In the genomic region with DNA sequence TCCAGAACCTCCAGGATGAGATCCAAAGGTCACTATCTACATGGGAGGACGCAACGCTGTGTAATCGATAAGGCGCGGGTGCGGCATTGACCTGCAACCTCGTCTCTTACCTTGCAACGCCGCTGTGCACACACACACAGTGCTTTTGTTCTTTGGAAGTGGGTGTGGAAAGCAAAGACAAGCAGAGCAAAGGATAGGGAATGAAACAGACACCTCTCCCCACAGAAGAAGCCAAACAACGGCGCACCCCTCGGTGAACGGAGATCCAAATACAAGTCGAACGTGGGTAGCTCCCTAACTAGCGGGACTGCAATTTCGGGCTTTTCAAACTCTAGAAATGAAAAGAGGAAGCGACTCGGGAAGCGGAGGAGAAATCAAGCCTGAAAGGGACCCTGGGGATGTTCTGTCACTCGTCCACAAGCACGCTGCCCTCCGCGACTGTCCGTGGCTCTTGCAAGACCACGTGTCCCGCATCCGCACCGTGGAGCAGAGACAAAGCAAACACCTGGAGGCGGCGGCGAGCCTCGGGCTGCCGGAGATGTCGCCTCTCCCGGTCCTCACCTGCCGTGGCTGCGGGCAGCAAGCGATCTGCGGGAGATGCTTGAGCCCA, we compare ENCODE assay signal across 8 mouse cellular contexts. TPM values are rescaled to one million over a fixed set of nuclear protein-coding genes. Genes with fewer than 3 reads are reported as not detected.
A peak's percentile ranks its signal among the peaks of the same experiment; 100 is the strongest.
DNase-seq lines count a peak whose midpoint lies in the region; ATAC-seq and TF ChIP-seq lines count a peak whose summit lies in the region.

No protein-coding gene starts in this region.

- H3K27me3 ChIP-seq in embryonic facial prominence, embryonic 14.5 days (replicated peaks; ENCODE audit: control insufficient read depth, insufficient read depth, low read length) = no peaks in the 10 kb centered on the region
- H3K27me3 ChIP-seq in limb, embryonic 13.5 days = no peaks in the 10 kb centered on the region
- H3K27me3 ChIP-seq in midbrain, postnatal 0 days (ENCODE audit: insufficient read depth, low read length) = no peaks in the 10 kb centered on the region

- peak overlapping the region; percentile 62 for H3K4me2 ChIP-seq in embryonic facial prominence, embryonic 14.5 days (ENCODE audit: low read depth, low read length)
- H3K4me2 ChIP-seq in limb, embryonic 13.5 days (replicated peaks) = peak overlapping the region; percentile 79
- peak overlapping the region; percentile 56 for H3K4me2 ChIP-seq in midbrain, postnatal 0 days (ENCODE audit: low read depth, low read length, poor library complexity, severe bottlenecking)

- no peaks in the 10 kb centered on the region for H3K9me3 ChIP-seq in embryonic facial prominence, embryonic 14.5 days (ENCODE audit: control insufficient read depth, low read length)
- no peaks in the 10 kb centered on the region for H3K9me3 ChIP-seq in limb, embryonic 13.5 days
- H3K9me3 ChIP-seq in midbrain, postnatal 0 days (ENCODE audit: low read length) = no peaks in the 10 kb centered on the region

- peak; percentile 26 for DNase-seq in kidney, adult 11 months
- no peak for DNase-seq in kidney, postnatal 10 days
- DNase-seq in R1 (ENCODE audit: low read depth, low spot score) = peak; percentile 75
- DNase-seq in embryonic facial prominence, embryonic 14.5 days (ENCODE audit: low spot score) = no peak
- DNase-seq in midbrain, postnatal 0 days (ENCODE audit: low spot score) = peak; percentile 55
- peak; percentile 15 for DNase-seq in urinary bladder, postnatal 10 days (ENCODE audit: low spot score)

- TF ChIP-seq CTCF in midbrain, postnatal 0 days (IDR thresholded peaks at IDR 0.05) = no peak

- H3K9ac ChIP-seq in embryonic facial prominence, embryonic 14.5 days (ENCODE audit: low read depth, low read length) = peak overlapping the region; percentile 86
- peak overlapping the region; percentile 88 for H3K9ac ChIP-seq in limb, embryonic 13.5 days
- peak overlapping the region; percentile 94 for H3K9ac ChIP-seq in midbrain, postnatal 0 days (replicated peaks; ENCODE audit: low read length, poor library complexity, severe bottlenecking)

- no peaks in the 10 kb centered on the region for H3K36me3 ChIP-seq in embryonic facial prominence, embryonic 14.5 days (ENCODE audit: control insufficient read depth, insufficient read depth, low read length)
- H3K36me3 ChIP-seq in limb, embryonic 13.5 days = no peaks in the 10 kb centered on the region
- H3K36me3 ChIP-seq in midbrain, postnatal 0 days (ENCODE audit: insufficient read depth, low read length) = no peaks in the 10 kb centered on the region

- H3K4me3 ChIP-seq in embryonic facial prominence, embryonic 14.5 days (ENCODE audit: low read depth, low read length) = peak overlapping the region; percentile 80
- peak overlapping the region; percentile 93 for H3K4me3 ChIP-seq in limb, embryonic 13.5 days
- peak overlapping the region; percentile 98 for H3K4me3 ChIP-seq in midbrain, postnatal 0 days (ENCODE audit: low read depth, low read length)

- ATAC-seq in embryonic facial prominence, embryonic 14.5 days (ENCODE audit: low read depth) = peak; percentile 51
- ATAC-seq in hematopoietic stem cell, adult 5-6 weeks (replicated peaks in 1 of 2; ENCODE audit: insufficient read depth in 1 of 2, low FRiP score in 2 of 2, low TSS enrichment in 1 of 2, low read depth in 1 of 2, poor library complexity in 2 of 2, severe bottlenecking in 2 of 2) = peak; percentile 40 to 44
- ATAC-seq in limb, embryonic 13.5 days (ENCODE audit: low FRiP score, low read depth) = peak; percentile 70
- ATAC-seq in midbrain, postnatal 0 days (ENCODE audit: low FRiP score) = peak; percentile 76

- H3K27ac ChIP-seq in embryonic facial prominence, embryonic 14.5 days (replicated peaks; ENCODE audit: low read depth, low read length) = peak overlapping the region; percentile 73; the same call in 1 of the 2 replicates
- H3K27ac ChIP-seq in limb, embryonic 13.5 days = peak overlapping the region; percentile 74; the same call in 1 of the 2 replicates
- peak overlapping the region; percentile 79 for H3K27ac ChIP-seq in midbrain, postnatal 0 days (ENCODE audit: low read depth, low read length)

- peaks cover 9% of the 10 kb centered on the region for H3K4me1 ChIP-seq in embryonic facial prominence, embryonic 14.5 days (ENCODE audit: control insufficient read depth, insufficient read depth, low read length)
- peaks cover 20% of the 10 kb centered on the region for H3K4me1 ChIP-seq in limb, embryonic 13.5 days
- peaks cover 16% of the 10 kb centered on the region; the same call in 1 of the 2 replicates for H3K4me1 ChIP-seq in midbrain, postnatal 0 days (ENCODE audit: insufficient read depth, low read length)

- under 1% methylated on average over 35 of the region's 40 CpGs for WGBS in embryonic facial prominence, embryonic 14.5 days
- under 1% methylated on average over 40 of the region's 40 CpGs for whole genome bisulfite sequencing in limb, embryonic 13.5 days
- WGBS in midbrain, postnatal 0 days = 0% methylated on average over 40 of the region's 40 CpGs

RNA-seq across cellular contexts. Expression of gene Gin1, which starts 0.6 kb away (rescaled TPM):
- 12.1 and 12.6 TPM in 2 replicates for polyA plus RNA-seq in embryonic facial prominence, embryonic 14.5 days (2014; fragmentation: Nextera tagmentation; extraction: Ambion mirVana)
- total RNA-seq in hematopoietic stem cell, adult 5-6 weeks (2017) = 15.3 and 17.8 TPM in 2 replicates
- polyA plus RNA-seq in limb, embryonic 13.5 days (2015; fragmentation: Nextera tagmentation; extraction: Ambion mirVana) = 18.7 TPM in 2 replicates
- total RNA-seq in midbrain, postnatal 0 days (2014; rRNA removed) = 2.2 and 8.6 TPM in 2 replicates
- 11.2 and 13.1 TPM in 2 replicates for polyA plus RNA-seq in midbrain, postnatal 0 days (2015; fragmentation: Nextera tagmentation; extraction: Ambion mirVana)

RNA-seq across cellular contexts. Expression of gene Ppip5k2, which starts 0.8 kb away (rescaled TPM):
- 24.0 and 28.3 TPM in 2 replicates for polyA plus RNA-seq in embryonic facial prominence, embryonic 14.5 days (2014; fragmentation: Nextera tagmentation; extraction: Ambion mirVana)
- 67.0 and 70.0 TPM in 2 replicates for total RNA-seq in hematopoietic stem cell, adult 5-6 weeks (2017)
- 34.0 and 34.2 TPM in 2 replicates for polyA plus RNA-seq in limb, embryonic 13.5 days (2015; fragmentation: Nextera tagmentation; extraction: Ambion mirVana)
- total RNA-seq in midbrain, postnatal 0 days (2014; rRNA removed) = 56.0 and 66.2 TPM in 2 replicates
- 32.8 and 37.0 TPM in 2 replicates for polyA plus RNA-seq in midbrain, postnatal 0 days (2015; fragmentation: Nextera tagmentation; extraction: Ambion mirVana)

Comparison
In these comparisons a context has a peak if more than half of its experiments do, and no peak if none do; other contexts are left out.
1. DNase-seq: peak in kidney, adult 11 months (single experiment), R1 (single experiment), midbrain, postnatal 0 days (single experiment) and urinary bladder, postnatal 10 days (single experiment); none in kidney, postnatal 10 days (single experiment) and embryonic facial prominence, embryonic 14.5 days (single experiment).
2. Peak in every context shown above with its lines, with median percentiles within 50 percentile points of each other: ATAC-seq, H3K27ac ChIP-seq, H3K4me2 ChIP-seq, H3K4me3 ChIP-seq and H3K9ac ChIP-seq.